Mouse (Mus musculus) MEL (cell line): Measurements from ENCODE around the gene Iglon5.

Experiments used
- CHD2 ChIP-seq: IDR thresholded peaks from 2 replicates; pipeline ENCODE4 v1.6.1; 2011; ENCODE audit warnings: low read length, improper control_type of control experiment
- CTCF ChIP-seq, 3 experiments: IDR thresholded peaks in 2 of 3; conservative IDR thresholded peaks in 1 of 3; 2 replicates each; pipeline ENCODE4 v1.5.1; 2011 to 2012; ENCODE audit warnings: low read length in 3 of 3, low read depth in 2 of 3, mild to moderate bottlenecking in 2 of 3, improper control_type of control experiment in 1 of 3, inconsistent platforms in 1 of 3, mixed read lengths in 1 of 3, moderate library complexity in 1 of 3; ENCODE audit not compliant: control insufficient read depth in 1 of 3, insufficient read depth in 1 of 3, poor library complexity in 1 of 3, severe bottlenecking in 1 of 3
- EP300 ChIP-seq, 2 experiments: IDR thresholded peaks; 2 replicates each; pipeline ENCODE4 v1.6.1; 2011; ENCODE audit warnings: improper control_type of control experiment in 2 of 2, low read length in 2 of 2, low read depth in 1 of 2, mild to moderate bottlenecking in 1 of 2
- HCFC1 ChIP-seq: IDR thresholded peaks from 2 replicates; pipeline ENCODE4 v1.6.1; 2012; ENCODE audit warnings: low read depth, mild to moderate bottlenecking, inconsistent platforms, low read length, improper control_type of control experiment, moderate library complexity
- MEF2A ChIP-seq: IDR thresholded peaks from 2 replicates; pipeline ENCODE4 v1.6.1; 2014; ENCODE audit warnings: low read depth, mild to moderate bottlenecking, inconsistent platforms, low read length, improper control_type of control experiment; ENCODE audit not compliant: poor library complexity, insufficient replicate concordance, severe bottlenecking; ENCODE audit errors: extremely low read depth
- NRF1 ChIP-seq: IDR thresholded peaks from 2 replicates; pipeline ENCODE4 v1.6.1; 2014; ENCODE audit warnings: low read depth, mild to moderate bottlenecking, inconsistent platforms, low read length, improper control_type of control experiment, moderate library complexity; ENCODE audit not compliant: poor library complexity, insufficient read depth, severe bottlenecking
- POLR2A ChIP-seq, 2 experiments: IDR thresholded peaks; 2 replicates each; pipeline ENCODE4 v1.6.1; 2011 to 2012; ENCODE audit warnings: low read length in 2 of 2, mild to moderate bottlenecking in 2 of 2, control low read depth in 1 of 2, improper control_type of control experiment in 1 of 2, low read depth in 1 of 2, moderate library complexity in 1 of 2; ENCODE audit not compliant: control insufficient read depth in 1 of 2, insufficient read depth in 1 of 2, poor library complexity in 1 of 2
- POLR2AphosphoS5 ChIP-seq: IDR thresholded peaks from 2 replicates; pipeline ENCODE4 v1.6.1; 2012; ENCODE audit warnings: low read depth, borderline replicate concordance, mild to moderate bottlenecking, inconsistent platforms, low read length, moderate library complexity, mixed read lengths
- TAL1 ChIP-seq: IDR thresholded peaks from 2 replicates; pipeline ENCODE4 v1.6.1; 2012; ENCODE audit warnings: mild to moderate bottlenecking, inconsistent platforms, low read length, moderate library complexity, mixed read lengths
- TCF12 ChIP-seq: IDR thresholded peaks from 2 replicates; pipeline ENCODE4 v1.6.1; 2014; ENCODE audit warnings: low read depth, mild to moderate bottlenecking, inconsistent platforms, low read length, improper control_type of control experiment, moderate library complexity
- ZMIZ1 ChIP-seq: IDR thresholded peaks from 2 replicates; pipeline ENCODE4 v1.6.1; 2012; ENCODE audit warnings: low read depth, mild to moderate bottlenecking, inconsistent platforms, low read length, improper control_type of control experiment, moderate library complexity

- no peak for TF ChIP-seq MEF2A
- TF ChIP-seq HCFC1: no peak
- TF ChIP-seq CTCF (IDR thresholded peaks at IDR 0.05 in 2 of 3, conservative IDR thresholded peaks at IDR 0.05 in 1 of 3; ENCODE audit: control insufficient read depth in 1 of 3, insufficient read depth in 1 of 3, low read depth in 2 of 3, low read length in 3 of 3, poor library complexity in 1 of 3, severe bottlenecking in 1 of 3): no peak
- no peak for TF ChIP-seq POLR2AphosphoS5
- no peak for TF ChIP-seq ZMIZ1
- TF ChIP-seq TAL1: no peak
- TF ChIP-seq NRF1: no peak
- no peak for TF ChIP-seq CHD2
- no peak for TF ChIP-seq EP300 (IDR thresholded peaks at IDR 0.05; ENCODE audit: low read depth in 1 of 2, low read length in 2 of 2)
- no peak for TF ChIP-seq TCF12
- TF ChIP-seq POLR2A (IDR thresholded peaks at IDR 0.05; ENCODE audit: control insufficient read depth in 1 of 2, insufficient read depth in 1 of 2, low read depth in 1 of 2, low read length in 2 of 2, poor library complexity in 1 of 2): no peak
Observed at GRCm38 (mm10) chr7:43488646-43489045, 1.2 kb downstream of the Iglon5 start.
